Mouse (Mus musculus) megakaryocyte, embryonic 14.5 days (primary cell): ENCODE data around the gene L3mbtl1.

Experiments
- FLI1 ChIP-seq: IDR thresholded peaks from 2 replicates; pipeline ENCODE4 v1.6.1; 2012; ENCODE audit warnings: low read length, inconsistent platforms, mixed read lengths
- GATA1 ChIP-seq: IDR thresholded peaks from 3 replicates; pipeline ENCODE4 v1.6.1; 2012; ENCODE audit warnings: mixed read lengths, low read length, inconsistent platforms, borderline replicate concordance

DNA sequence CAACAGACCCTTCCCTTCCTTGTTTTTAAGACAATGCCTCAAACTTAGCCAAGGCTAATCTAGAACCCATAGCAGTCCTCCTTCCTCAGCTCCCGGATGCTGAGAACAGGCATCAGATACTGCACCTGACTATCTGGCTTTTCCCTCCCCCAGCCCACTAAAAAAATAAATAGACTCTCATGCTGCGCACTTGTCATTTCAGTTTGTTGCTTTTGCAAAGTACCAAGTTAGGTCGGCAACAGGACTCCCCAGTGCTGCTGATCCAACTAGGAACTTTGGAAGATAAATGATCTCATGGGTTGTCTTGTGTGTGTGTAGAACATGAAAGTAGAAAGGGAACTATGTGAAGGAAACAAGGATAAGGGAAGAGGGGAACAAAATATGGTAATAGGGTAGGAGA, 13.6 kb upstream of the L3mbtl1 start:
- TF ChIP-seq GATA1, result no peak
- no peak for TF ChIP-seq FLI1
